Mouse (Mus musculus): ENCODE measurements around the gene Gm19684.
A peak's percentile ranks its signal among the peaks of the same experiment; 100 is the strongest.
"Not testable (repeated sequence)": the region's sequence is repeated elsewhere in the genome, so short reads cannot be mapped to it uniquely, and the experiment has no call there.

The Gm19684 gene

DNA sequence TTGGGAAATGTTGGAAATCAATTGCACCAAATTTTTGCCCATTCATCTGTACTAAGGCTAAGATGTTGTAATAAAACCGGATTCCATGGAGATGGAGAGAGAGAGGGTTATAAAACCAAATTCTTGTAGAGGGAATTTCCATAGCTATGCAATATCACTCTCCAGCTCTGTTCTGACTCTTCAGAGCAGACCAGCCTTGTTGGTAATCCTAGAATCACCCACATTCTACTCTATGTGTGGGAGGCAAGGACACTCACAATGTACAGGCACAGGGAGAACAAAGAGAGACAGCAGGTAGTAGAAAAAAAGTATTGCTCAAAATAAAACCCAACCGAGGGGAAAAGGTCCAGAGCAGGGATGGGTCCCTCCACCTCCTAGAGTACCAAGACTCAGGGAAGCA, 54.7 kb downstream of the Gm19684 start:
- DNase-seq (ENCODE audit: inconsistent ontology term): not testable (repeated sequence)

DNA sequence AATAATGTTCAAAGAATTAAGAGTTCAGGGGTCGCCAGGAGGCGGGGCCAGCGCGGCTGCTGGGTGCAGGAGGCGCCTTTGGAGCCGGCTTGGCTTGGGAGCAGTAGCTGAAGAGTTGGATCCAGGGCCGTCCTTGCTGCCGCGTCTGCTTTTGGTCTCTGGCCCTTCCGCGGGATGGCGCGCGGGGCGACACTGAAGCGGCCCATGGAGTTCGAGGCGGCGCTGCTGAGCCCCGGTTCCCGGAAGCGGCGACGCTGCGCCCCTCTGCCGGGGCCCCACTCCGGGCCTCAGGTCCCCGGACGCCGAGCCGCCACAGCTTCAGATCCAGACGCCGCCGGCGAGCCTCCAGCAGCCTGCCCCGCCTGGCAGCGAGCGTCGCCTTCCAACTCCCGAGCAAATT, 57.5 kb downstream of the Gm19684 start:
- DNase-seq (ENCODE audit: inconsistent ontology term): peak; percentile 38

Data from Muller cell, postnatal 12 days (primary cell).